Comparison of ENCODE assay signal across 23 mouse cellular contexts in the genomic region with DNA sequence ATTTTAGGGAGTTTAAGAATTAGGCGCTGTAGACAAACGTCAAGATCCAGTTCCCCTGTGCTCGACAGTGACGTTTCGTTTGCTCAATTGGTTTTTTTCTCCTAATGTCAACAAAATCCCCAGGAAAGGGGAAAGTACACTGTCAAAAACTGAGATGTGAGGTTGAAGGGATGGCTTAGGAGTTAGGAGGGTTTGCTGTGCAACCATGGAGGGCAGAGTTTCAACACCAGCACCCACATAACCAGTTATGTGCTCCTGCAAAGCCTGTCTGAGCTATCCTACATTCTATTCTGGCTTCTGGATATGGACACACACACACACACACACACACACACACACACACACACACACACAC.
DNase-seq lines count a peak whose midpoint lies in the region; ATAC-seq and TF ChIP-seq lines count a peak whose summit lies in the region.
"Had no signal": no experiment of that assay in that cellular context is flagged by ENCODE, and none has a peak within 500 bp of the region (broad histone marks: within the 10 kb centered on the region; RNA-seq: fewer than 3 reads in every experiment).

No protein-coding gene starts in this region.

- DNase-seq in lung, embryonic 14.5 days, result peak; percentile 32
- DNase-seq in lung, adult 2 months, result no peak
- no peak for DNase-seq in layer of hippocampus, postnatal 36 days
- DNase-seq: adrenal gland, adult 8-10 months; cerebellum, adult 2 months; cerebellum, postnatal 36 days; embryo, embryonic 11 days; gastrocnemius, adult 2 months; kidney, postnatal 25 days; thymus, adult 2 months; thymus, postnatal 4 days had no signal

- H3K27me3 ChIP-seq in lung, embryonic 14.5 days (ENCODE audit: insufficient read depth, low read length), result no peaks in the 10 kb centered on the region
- no peaks in the 10 kb centered on the region for H3K27me3 ChIP-seq in forebrain, embryonic 15.5 days
- no peaks in the 10 kb centered on the region for H3K27me3 ChIP-seq in forebrain, embryonic 16.5 days (replicated peaks; ENCODE audit: control insufficient read depth, insufficient read depth, low read length)
- H3K27me3 ChIP-seq in liver, embryonic 16.5 days (ENCODE audit: control insufficient read depth, insufficient read depth, low read depth, low read length), result no peaks in the 10 kb centered on the region
- H3K27me3 ChIP-seq: embryonic facial prominence, embryonic 13.5 days; heart, embryonic 15.5 days; limb, embryonic 12.5 days; megakaryocyte, embryonic 14.5 days had no signal

- TF ChIP-seq CTCF in lung, embryonic 14.5 days (IDR thresholded peaks at IDR 0.05; ENCODE audit: low read depth), result no peak
- no peak for TF ChIP-seq CTCF in lung, adult 2 months (IDR thresholded peaks at IDR 0.05; ENCODE audit: insufficient read depth, low read length)

- no peak for TF ChIP-seq POLR2A in lung, adult 2 months (IDR thresholded peaks at IDR 0.05; ENCODE audit: borderline replicate concordance, extremely low read depth, low read depth, low read length)

- H3K9ac ChIP-seq in lung, embryonic 14.5 days, result no peak overlapping the region
- H3K9ac ChIP-seq in forebrain, embryonic 15.5 days (replicated peaks), result no peak overlapping the region
- H3K9ac ChIP-seq in forebrain, embryonic 16.5 days (replicated peaks; ENCODE audit: low read depth, low read length), result no peak overlapping the region
- H3K9ac ChIP-seq in liver, embryonic 16.5 days (ENCODE audit: low read depth, low read length), result no peak overlapping the region
- H3K9ac ChIP-seq: embryonic facial prominence, embryonic 13.5 days; heart, embryonic 15.5 days; limb, embryonic 12.5 days had no signal

- 16% methylated on average over 5 of the region's 5 CpGs for WGBS in lung, embryonic 14.5 days
- WGBS in lung, adult 2 months, result 42% methylated on average over 5 of the region's 5 CpGs
- WGBS in forebrain, embryonic 15.5 days, result 26% methylated on average over 5 of the region's 5 CpGs
- 26% methylated on average over 5 of the region's 5 CpGs for WGBS in forebrain, embryonic 16.5 days
- WGBS in liver, embryonic 16.5 days (ENCODE audit: insufficient replicate concordance), result 52% methylated on average over 5 of the region's 5 CpGs

- H3K9me3 ChIP-seq in lung, embryonic 14.5 days (ENCODE audit: low read depth, low read length), result no peaks in the 10 kb centered on the region
- no peaks in the 10 kb centered on the region for H3K9me3 ChIP-seq in forebrain, embryonic 15.5 days
- no peaks in the 10 kb centered on the region for H3K9me3 ChIP-seq in forebrain, embryonic 16.5 days (ENCODE audit: control insufficient read depth, low read length)
- H3K9me3 ChIP-seq in liver, embryonic 16.5 days (replicated peaks; ENCODE audit: control insufficient read depth, low read length), result no peaks in the 10 kb centered on the region
- H3K9me3 ChIP-seq: embryonic facial prominence, embryonic 13.5 days; heart, embryonic 15.5 days; limb, embryonic 12.5 days; megakaryocyte, embryonic 14.5 days had no signal

- H3K4me1 ChIP-seq in lung, embryonic 14.5 days (ENCODE audit: insufficient read depth), result 0 out of 2 replicates have a peak, but pooled peaks cover 3% of the 10 kb centered on the region
- H3K4me1 ChIP-seq in lung, adult 2 months (ENCODE audit: control insufficient read depth, insufficient read depth, low read length), result no peaks in the 10 kb centered on the region
- peaks cover 15% of the 10 kb centered on the region for H3K4me1 ChIP-seq in forebrain, embryonic 15.5 days
- peaks cover 12% of the 10 kb centered on the region for H3K4me1 ChIP-seq in forebrain, embryonic 16.5 days (replicated peaks; ENCODE audit: control insufficient read depth, insufficient read depth, low read length)
- H3K4me1 ChIP-seq in liver, embryonic 16.5 days (ENCODE audit: control insufficient read depth, low read depth, low read length), result no peaks in the 10 kb centered on the region
- H3K4me1 ChIP-seq: embryonic facial prominence, embryonic 13.5 days; heart, embryonic 15.5 days; limb, embryonic 12.5 days; megakaryocyte, embryonic 14.5 days had no signal

- ATAC-seq in lung, embryonic 14.5 days (ENCODE audit: insufficient read depth), result peak; percentile 35; the same call in 1 of the 2 replicates
- ATAC-seq in forebrain, embryonic 15.5 days (replicated peaks), result peak; percentile 7; the same call in 1 of the 2 replicates
- ATAC-seq in forebrain, embryonic 16.5 days, result 0 out of 2 replicates have a peak, but pooled peaks have one; percentile 11
- peak; percentile 81 for ATAC-seq in liver, embryonic 16.5 days (ENCODE audit: low read depth)
- ATAC-seq in megakaryocyte, adult 5-6 weeks (ENCODE audit: poor library complexity, severe bottlenecking), result no peak
- ATAC-seq: hindbrain, postnatal 0 days; intestine, embryonic 16.5 days had no signal

- H3K4me3 ChIP-seq in lung, embryonic 14.5 days (ENCODE audit: low read depth, low read length), result no peak overlapping the region
- H3K4me3 ChIP-seq in lung, adult 2 months (replicated peaks; ENCODE audit: extremely low read depth, low read depth, low read length), result no peak overlapping the region
- no peak overlapping the region for H3K4me3 ChIP-seq in forebrain, embryonic 15.5 days
- H3K4me3 ChIP-seq in forebrain, embryonic 16.5 days (replicated peaks; ENCODE audit: low read length), result no peak overlapping the region
- H3K4me3 ChIP-seq in liver, embryonic 16.5 days (ENCODE audit: low read depth, low read length), result no peak overlapping the region
- H3K4me3 ChIP-seq: embryonic facial prominence, embryonic 13.5 days; erythroblast, embryonic 14.5 days; gastrocnemius, adult 2 months; heart, embryonic 15.5 days; layer of hippocampus, adult 2 months; limb, embryonic 12.5 days; megakaryocyte, embryonic 14.5 days had no signal

- H3K36me3 ChIP-seq in lung, embryonic 14.5 days (ENCODE audit: insufficient read depth), result no peaks in the 10 kb centered on the region
- no peaks in the 10 kb centered on the region for H3K36me3 ChIP-seq in forebrain, embryonic 15.5 days
- no peaks in the 10 kb centered on the region for H3K36me3 ChIP-seq in forebrain, embryonic 16.5 days (ENCODE audit: control insufficient read depth, insufficient read depth)
- no peaks in the 10 kb centered on the region for H3K36me3 ChIP-seq in liver, embryonic 16.5 days (ENCODE audit: control insufficient read depth, insufficient read depth)
- H3K36me3 ChIP-seq: embryonic facial prominence, embryonic 13.5 days; heart, embryonic 15.5 days; limb, embryonic 12.5 days had no signal

- H3K27ac ChIP-seq in lung, embryonic 14.5 days (ENCODE audit: low read depth), result peak overlapping the region; percentile 48
- peak overlapping the region; percentile 65 for H3K27ac ChIP-seq in forebrain, embryonic 15.5 days (replicated peaks)
- H3K27ac ChIP-seq in forebrain, embryonic 16.5 days (ENCODE audit: low read length), result no peak overlapping the region; the same call in 1 of the 2 replicates
- peak overlapping the region; percentile 74 for H3K27ac ChIP-seq in liver, embryonic 16.5 days (ENCODE audit: low read length)
- H3K27ac ChIP-seq: embryonic facial prominence, embryonic 13.5 days; gastrocnemius, adult 2 months; heart, embryonic 15.5 days; hindbrain, postnatal 0 days; layer of hippocampus, adult 2 months; limb, embryonic 12.5 days had no signal

- H3K4me2 ChIP-seq in lung, embryonic 14.5 days, result no peak overlapping the region
- 0 out of 2 replicates have a peak overlapping the region, but pooled peaks have one; percentile 19 for H3K4me2 ChIP-seq in forebrain, embryonic 15.5 days (replicated peaks)
- peak overlapping the region; percentile 2; the same call in 1 of the 2 replicates for H3K4me2 ChIP-seq in forebrain, embryonic 16.5 days (ENCODE audit: low read length)
- peak overlapping the region; percentile 41 for H3K4me2 ChIP-seq in liver, embryonic 16.5 days (ENCODE audit: low read depth, low read length)
- H3K4me2 ChIP-seq: embryonic facial prominence, embryonic 13.5 days; heart, embryonic 15.5 days; limb, embryonic 12.5 days had no signal
